Mouse (Mus musculus): ENCODE data around the gene Chtop. TPM values are rescaled to one million over a fixed set of nuclear protein-coding genes. Genes with fewer than 3 reads are reported as not detected.

The Chtop gene
- total and polyA plus RNA-seq, 2 experiments from 2014 or later: 162 to 220 TPM

GRCm38 (mm10) chr3:90461935-90462334 is 47.4 kb downstream of the Chtop start:
- Histone ChIP-seq H3K9me3 (ENCODE audit: low read length) (no peaks in the 10 kb centered on the region), H3K4me1 (ENCODE audit: insufficient read depth, low read length) (no peaks in the 10 kb centered on the region), H3K27me3 (ENCODE audit: insufficient read depth, low read length) (peaks cover 3% of the 10 kb centered on the region), H3K4me2 (ENCODE audit: low read depth, low read length) (no peak overlapping the region), H3K9ac (replicated peaks; ENCODE audit: low read length) (no peak overlapping the region), H3K27ac (no peak overlapping the region), H3K36me3 (ENCODE audit: insufficient read depth, low read length) (no peaks in the 10 kb centered on the region), H3K4me3 (ENCODE audit: low read length) (no peak overlapping the region)
- no peak for TF ChIP-seq CTCF (IDR thresholded peaks at IDR 0.05; ENCODE audit: low read depth)
- WGBS: 93% methylated on average over 3 of the region's 3 CpGs
- DNase-seq (ENCODE audit: low spot score) (no peak), ATAC-seq (no peak)

GRCm38 (mm10) chr3:90460315-90460714 is 49.0 kb downstream of the Chtop start:
- Histone ChIP-seq H3K4me2 (ENCODE audit: low read depth, low read length) (no peak overlapping the region), H3K4me3 (ENCODE audit: low read length) (no peak overlapping the region), H3K4me1 (ENCODE audit: insufficient read depth, low read length) (no peaks in the 10 kb centered on the region), H3K27ac (no peak overlapping the region), H3K9ac (replicated peaks; ENCODE audit: low read length) (no peak overlapping the region), H3K27me3 (ENCODE audit: insufficient read depth, low read length) (no peaks in the 10 kb centered on the region; the same call in 1 of the 2 replicates), H3K9me3 (ENCODE audit: low read length) (no peaks in the 10 kb centered on the region), H3K36me3 (ENCODE audit: insufficient read depth, low read length) (no peaks in the 10 kb centered on the region)
- TF ChIP-seq CTCF (IDR thresholded peaks at IDR 0.05; ENCODE audit: low read depth): no peak
- no peak for DNase-seq (ENCODE audit: low spot score)
- no peak for ATAC-seq
- whole genome bisulfite sequencing: 71% methylated on average over 5 of the region's 5 CpGs

GRCm38 (mm10) chr3:90459727-90460126 is 49.6 kb downstream of the Chtop start:
- DNase-seq (ENCODE audit: low spot score) (no peak), ATAC-seq (no peak)
- no peak overlapping the region for H3K4me3 ChIP-seq (ENCODE audit: low read length)
- no peaks in the 10 kb centered on the region for H3K4me1 ChIP-seq (ENCODE audit: insufficient read depth, low read length)
- no peak for TF ChIP-seq CTCF (IDR thresholded peaks at IDR 0.05; ENCODE audit: low read depth)
- H3K9me3 ChIP-seq (ENCODE audit: low read length): no peaks in the 10 kb centered on the region
- no peak overlapping the region for H3K27ac ChIP-seq
- H3K27me3 ChIP-seq (ENCODE audit: insufficient read depth, low read length): no peaks in the 10 kb centered on the region; the same call in 1 of the 2 replicates
- no peak overlapping the region for H3K4me2 ChIP-seq (ENCODE audit: low read depth, low read length)
- no peak overlapping the region for H3K9ac ChIP-seq (replicated peaks; ENCODE audit: low read length)
- WGBS: 85% methylated on average over 9 of the region's 9 CpGs
- no peaks in the 10 kb centered on the region for H3K36me3 ChIP-seq (ENCODE audit: insufficient read depth, low read length)

GRCm38 (mm10) chr3:90454931-90455330 is 54.4 kb downstream of the Chtop start:
- whole genome bisulfite sequencing: 89% methylated on average over 14 of the region's 14 CpGs
- TF ChIP-seq CTCF (IDR thresholded peaks at IDR 0.05; ENCODE audit: low read depth): no peak
- no peak for DNase-seq (ENCODE audit: low spot score)

DNA sequence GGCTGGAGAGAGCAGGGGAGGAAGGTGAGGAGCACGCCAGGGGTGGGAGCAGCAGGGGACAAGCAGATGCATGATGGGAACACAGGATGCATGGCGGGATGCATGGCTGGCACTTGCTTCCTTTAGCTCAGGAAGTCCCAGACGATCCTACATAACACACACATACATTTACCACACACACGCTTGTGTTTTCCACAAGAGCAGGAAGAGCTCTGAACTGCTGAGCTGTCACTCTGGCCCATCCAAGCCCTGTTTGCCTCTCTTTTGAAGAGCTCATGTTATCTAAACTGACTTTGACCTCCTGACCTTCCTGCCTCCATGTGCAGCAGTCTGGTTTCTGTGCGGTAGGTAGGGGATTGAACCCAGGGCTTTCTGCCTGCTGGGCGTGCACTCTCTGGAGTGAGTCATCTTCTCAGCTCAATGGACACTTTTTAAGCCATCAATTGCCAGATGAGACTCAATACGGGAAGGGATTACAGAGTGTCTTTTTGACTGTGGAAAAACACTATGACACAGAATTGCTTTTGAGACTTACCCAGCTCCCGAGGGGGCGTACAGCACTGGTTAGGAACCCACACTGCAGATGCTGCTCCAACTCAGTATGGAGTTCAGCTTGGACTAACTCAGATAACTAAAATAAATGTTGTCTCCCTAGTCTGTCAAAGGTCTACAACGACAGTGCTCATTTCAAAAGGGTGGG is 57.8 kb downstream of the Chtop start:
- DNase-seq (ENCODE audit: low spot score) (no peak), ATAC-seq (no peak)
- Histone ChIP-seq H3K9ac (replicated peaks; ENCODE audit: low read length) (no peak overlapping the region), H3K9me3 (ENCODE audit: low read length) (no peaks in the 10 kb centered on the region), H3K4me3 (ENCODE audit: low read length) (no peak overlapping the region), H3K27me3 (ENCODE audit: insufficient read depth, low read length) (no peaks in the 10 kb centered on the region), H3K4me1 (ENCODE audit: insufficient read depth, low read length) (no peaks in the 10 kb centered on the region), H3K36me3 (ENCODE audit: insufficient read depth, low read length) (no peaks in the 10 kb centered on the region), H3K27ac (no peak overlapping the region), H3K4me2 (ENCODE audit: low read depth, low read length) (no peak overlapping the region)
- 58% methylated on average over 10 of the region's 10 CpGs for WGBS
- no peak for TF ChIP-seq CTCF (IDR thresholded peaks at IDR 0.05; ENCODE audit: low read depth)

More at GRCm38 (mm10) chr3:90454931-90455330, 54.4 kb downstream of the Chtop start:
- no peak overlapping the region for H3K27ac ChIP-seq
- H3K4me2 ChIP-seq (ENCODE audit: low read depth, low read length): no peak overlapping the region
- no peaks in the 10 kb centered on the region for H3K4me1 ChIP-seq (ENCODE audit: insufficient read depth, low read length)
- H3K9ac ChIP-seq (replicated peaks; ENCODE audit: low read length): no peak overlapping the region
- H3K4me3 ChIP-seq (ENCODE audit: low read length): no peak overlapping the region
- no peaks in the 10 kb centered on the region for H3K36me3 ChIP-seq (ENCODE audit: insufficient read depth, low read length)
- no peak for ATAC-seq
- no peaks in the 10 kb centered on the region for H3K27me3 ChIP-seq (ENCODE audit: insufficient read depth, low read length)
- no peaks in the 10 kb centered on the region for H3K9me3 ChIP-seq (ENCODE audit: low read length)

GRCm38 (mm10) chr3:90450874-90451273 is 58.4 kb downstream of the Chtop start:
- H3K9ac ChIP-seq (replicated peaks; ENCODE audit: low read length): no peak overlapping the region
- WGBS: 38% methylated on average over 12 of the region's 12 CpGs
- ATAC-seq (no peak), DNase-seq (ENCODE audit: low spot score) (no peak)
- H3K27ac ChIP-seq: no peak overlapping the region
- H3K36me3 ChIP-seq (ENCODE audit: insufficient read depth, low read length): no peaks in the 10 kb centered on the region
- no peak overlapping the region for H3K4me2 ChIP-seq (ENCODE audit: low read depth, low read length)
- TF ChIP-seq CTCF (IDR thresholded peaks at IDR 0.05; ENCODE audit: low read depth): no peak
- no peaks in the 10 kb centered on the region; the same call in 1 of the 2 replicates for H3K4me1 ChIP-seq (ENCODE audit: insufficient read depth, low read length)
- H3K27me3 ChIP-seq (ENCODE audit: insufficient read depth, low read length): no peaks in the 10 kb centered on the region
- no peaks in the 10 kb centered on the region for H3K9me3 ChIP-seq (ENCODE audit: low read length)
- no peak overlapping the region for H3K4me3 ChIP-seq (ENCODE audit: low read length)

Other genes starting within 250 kb of the Chtop start
- 38.8 and 48.4 TPM in 2 replicates for gene Dennd4b, start 244.3 kb downstream of the Chtop start, total RNA-seq (2014; rRNA removed)
- gene Dennd4b, start 244.3 kb downstream of the Chtop start, polyA plus RNA-seq (2015; fragmentation: Nextera tagmentation; extraction: Ambion mirVana): 5.4 and 5.9 TPM in 2 replicates
- 31.5 and 32.1 TPM in 2 replicates for gene Gatad2b, start 216.3 kb downstream of the Chtop start, total RNA-seq (2014; rRNA removed)
- 13.7 and 14.2 TPM in 2 replicates for gene Gatad2b, start 216.3 kb downstream of the Chtop start, polyA plus RNA-seq (2015; fragmentation: Nextera tagmentation; extraction: Ambion mirVana)
- gene Slc27a3, start 119.6 kb downstream of the Chtop start, total RNA-seq (2014; rRNA removed): 85.1 and 87.2 TPM in 2 replicates
- gene Slc27a3, start 119.6 kb downstream of the Chtop start, polyA plus RNA-seq (2015; fragmentation: Nextera tagmentation; extraction: Ambion mirVana): 28.3 and 30.3 TPM in 2 replicates
- 58.1 and 71.7 TPM in 2 replicates for gene Ints3, start 75.9 kb downstream of the Chtop start, total RNA-seq (2014; rRNA removed)
- 19.9 and 20.4 TPM in 2 replicates for gene Ints3, start 75.9 kb downstream of the Chtop start, polyA plus RNA-seq (2015; fragmentation: Nextera tagmentation; extraction: Ambion mirVana)
- 3.5 and 6.2 TPM in 2 replicates for gene Npr1, start 43.6 kb downstream of the Chtop start, total RNA-seq (2014; rRNA removed)
- 2.8 TPM in 2 replicates for gene Npr1, start 43.6 kb downstream of the Chtop start, polyA plus RNA-seq (2015; fragmentation: Nextera tagmentation; extraction: Ambion mirVana)
- gene Ilf2, start 33.4 kb downstream of the Chtop start, total RNA-seq (2014; rRNA removed): 111 and 119 TPM in 2 replicates
- 177 and 178 TPM in 2 replicates for gene Ilf2, start 33.4 kb downstream of the Chtop start, polyA plus RNA-seq (2015; fragmentation: Nextera tagmentation; extraction: Ambion mirVana)
- 49.7 and 52.0 TPM in 2 replicates for gene Snapin, start 18.5 kb downstream of the Chtop start, total RNA-seq (2014; rRNA removed)
- gene Snapin, start 18.5 kb downstream of the Chtop start, polyA plus RNA-seq (2015; fragmentation: Nextera tagmentation; extraction: Ambion mirVana): 102 and 106 TPM in 2 replicates
- gene S100a1, start 4.9 kb upstream of the Chtop start, total RNA-seq (2014; rRNA removed): 27.7 and 28.1 TPM in 2 replicates
- gene S100a1, start 4.9 kb upstream of the Chtop start, polyA plus RNA-seq (2015; fragmentation: Nextera tagmentation; extraction: Ambion mirVana): 88.9 and 93.6 TPM in 2 replicates
- 5.2 and 10.9 TPM in 2 replicates for gene S100a13, start 4.9 kb upstream of the Chtop start, total RNA-seq (2014; rRNA removed)
- 37.9 and 41.4 TPM in 2 replicates for gene S100a13, start 4.9 kb upstream of the Chtop start, polyA plus RNA-seq (2015; fragmentation: Nextera tagmentation; extraction: Ambion mirVana)
- not detected in 2 replicates for gene S100a14, start 17.4 kb upstream of the Chtop start, total RNA-seq (2014; rRNA removed)
- 0.29 TPM in 1 of 2 replicates, not detected in the other for gene S100a14, start 17.4 kb upstream of the Chtop start, polyA plus RNA-seq (2015; fragmentation: Nextera tagmentation; extraction: Ambion mirVana)
- 87.0 and 90.9 TPM in 2 replicates for gene S100a16, start 27.8 kb upstream of the Chtop start, total RNA-seq (2014; rRNA removed)
- 103 and 115 TPM in 2 replicates for gene S100a16, start 27.8 kb upstream of the Chtop start, polyA plus RNA-seq (2015; fragmentation: Nextera tagmentation; extraction: Ambion mirVana)
- 1.4 and 5.3 TPM in 2 replicates for gene S100a3, start 51.1 kb upstream of the Chtop start, total RNA-seq (2014; rRNA removed)
- gene S100a3, start 51.1 kb upstream of the Chtop start, polyA plus RNA-seq (2015; fragmentation: Nextera tagmentation; extraction: Ambion mirVana): 1.9 and 2.1 TPM in 2 replicates
- not detected in 2 replicates for gene S100a2, start 80.7 kb upstream of the Chtop start, total RNA-seq (2014; rRNA removed)
- not detected in 2 replicates for gene S100a2, start 80.7 kb upstream of the Chtop start, polyA plus RNA-seq (2015; fragmentation: Nextera tagmentation; extraction: Ambion mirVana)
- gene Gm42674, start 92.4 kb upstream of the Chtop start, total RNA-seq (2014; rRNA removed): not detected in 2 replicates
- gene Gm42674, start 92.4 kb upstream of the Chtop start, polyA plus RNA-seq (2015; fragmentation: Nextera tagmentation; extraction: Ambion mirVana): not detected in 2 replicates
- 3.0 TPM in 1 of 2 replicates, not detected in the other for gene S100a4, start 94.3 kb upstream of the Chtop start, total RNA-seq (2014; rRNA removed)
- 2.3 and 3.1 TPM in 2 replicates for gene S100a4, start 94.3 kb upstream of the Chtop start, polyA plus RNA-seq (2015; fragmentation: Nextera tagmentation; extraction: Ambion mirVana)
- not detected in 2 replicates for gene S100a5, start 99.0 kb upstream of the Chtop start, total RNA-seq (2014; rRNA removed)
- gene S100a5, start 99.0 kb upstream of the Chtop start, polyA plus RNA-seq (2015; fragmentation: Nextera tagmentation; extraction: Ambion mirVana): not detected in 2 replicates
- 4.4 and 12.9 TPM in 2 replicates for gene S100a6, start 103.4 kb upstream of the Chtop start, total RNA-seq (2014; rRNA removed)
- gene S100a6, start 103.4 kb upstream of the Chtop start, polyA plus RNA-seq (2015; fragmentation: Nextera tagmentation; extraction: Ambion mirVana): 53.8 and 59.0 TPM in 2 replicates
- gene S100a7a, start 144.5 kb upstream of the Chtop start, total RNA-seq (2014; rRNA removed): not detected in 2 replicates
- not detected in 2 replicates for gene S100a7a, start 144.5 kb upstream of the Chtop start, polyA plus RNA-seq (2015; fragmentation: Nextera tagmentation; extraction: Ambion mirVana)
- gene S100a8, start 159.5 kb upstream of the Chtop start, total RNA-seq (2014; rRNA removed): 1.0 TPM in 1 of 2 replicates, not detected in the other
- gene S100a8, start 159.5 kb upstream of the Chtop start, polyA plus RNA-seq (2015; fragmentation: Nextera tagmentation; extraction: Ambion mirVana): 6.3 and 6.7 TPM in 2 replicates
- gene S100a9, start 186.2 kb upstream of the Chtop start, total RNA-seq (2014; rRNA removed): 1.3 TPM in 1 of 2 replicates, not detected in the other
- 5.0 and 6.4 TPM in 2 replicates for gene S100a9, start 186.2 kb upstream of the Chtop start, polyA plus RNA-seq (2015; fragmentation: Nextera tagmentation; extraction: Ambion mirVana)
- not detected in 2 replicates for gene Pglyrp4, start 217.4 kb upstream of the Chtop start, total RNA-seq (2014; rRNA removed)
- not detected in 2 replicates for gene Pglyrp4, start 217.4 kb upstream of the Chtop start, polyA plus RNA-seq (2015; fragmentation: Nextera tagmentation; extraction: Ambion mirVana)